Mouse (Mus musculus): Measurements from ENCODE around the gene Tubgcp5.
A peak's percentile ranks its signal among the peaks of the same experiment; 100 is the strongest.
"Not testable (repeated sequence)": the region's sequence is repeated elsewhere in the genome, so short reads cannot be mapped to it uniquely, and the experiment has no call there.

Tubgcp5 gene

GRCm38 (mm10) chr7:55793952-55794603, at the start of gene Tubgcp5:
TSS of gene Tubgcp5 (plus strand) at chr7:55794154.
- DNase-seq (ENCODE audit: low spot score), result peak; percentile 98

- DNase-seq (ENCODE audit: low spot score), result no peak
Measured at GRCm38 (mm10) chr7:55744566-55745220, 49.3 kb upstream of the Tubgcp5 start.

- DNase-seq (ENCODE audit: low spot score), result no peak
Measured at GRCm38 (mm10) chr7:55750841-55751240, 43.1 kb upstream of the Tubgcp5 start.

GRCm38 (mm10) chr7:55759346-55759745, 34.6 kb upstream of the Tubgcp5 start:
- no peak for DNase-seq (ENCODE audit: low spot score)

GRCm38 (mm10) chr7:55767926-55768325, 26.0 kb upstream of the Tubgcp5 start, which contains the start of gene Siglech:
TSS of gene Siglech (plus strand) at chr7:55768178.
- no peak for DNase-seq (ENCODE audit: low spot score)

GRCm38 (mm10) chr7:55780011-55780410, 13.9 kb upstream of the Tubgcp5 start:
- DNase-seq (ENCODE audit: low spot score), result no peak

GRCm38 (mm10) chr7:55782493-55782892, 11.5 kb upstream of the Tubgcp5 start:
- DNase-seq (ENCODE audit: low spot score), result no peak

- peak; percentile 38 for DNase-seq (ENCODE audit: low spot score)
Measured at GRCm38 (mm10) chr7:55784580-55784979, 9.4 kb upstream of the Tubgcp5 start.

GRCm38 (mm10) chr7:55790586-55790985, 3.4 kb upstream of the Tubgcp5 start:
- not testable (repeated sequence) for DNase-seq (ENCODE audit: low spot score)

GRCm38 (mm10) chr7:55792280-55792679, 1.7 kb upstream of the Tubgcp5 start:
- DNase-seq (ENCODE audit: low spot score), result no peak

GRCm38 (mm10) chr7:55793236-55793951, 560 bp upstream of the Tubgcp5 start:
- no peak for DNase-seq (ENCODE audit: low spot score)

GRCm38 (mm10) chr7:55799981-55800380, 6.0 kb downstream of the Tubgcp5 start:
- DNase-seq (ENCODE audit: low spot score), result no peak

GRCm38 (mm10) chr7:55809967-55810366, 16.0 kb downstream of the Tubgcp5 start:
- no peak for DNase-seq (ENCODE audit: low spot score)

- DNase-seq (ENCODE audit: low spot score), result no peak
Measured at GRCm38 (mm10) chr7:55824468-55824867, 30.5 kb downstream of the Tubgcp5 start.

- DNase-seq (ENCODE audit: low spot score), result no peak
Measured at GRCm38 (mm10) chr7:55827551-55827950, 33.6 kb downstream of the Tubgcp5 start.

- DNase-seq (ENCODE audit: low spot score), result no peak
Measured at GRCm38 (mm10) chr7:55836877-55837276, 42.9 kb downstream of the Tubgcp5 start.

GRCm38 (mm10) chr7:55841445-55841844, 47.5 kb downstream of the Tubgcp5 start, which contains the start of gene Cyfip1:
TSS of gene Cyfip1 (plus strand) at chr7:55841745.
- DNase-seq (ENCODE audit: low spot score), result no peak

- DNase-seq (ENCODE audit: low spot score), result peak; percentile 94
Measured at GRCm38 (mm10) chr7:55841977-55842503, 48.1 kb downstream of the Tubgcp5 start.

GRCm38 (mm10) chr7:55842504-55843152, 48.7 kb downstream of the Tubgcp5 start:
- DNase-seq (ENCODE audit: low spot score), result peak; percentile 13

- no peak for DNase-seq (ENCODE audit: low spot score)
Measured at GRCm38 (mm10) chr7:55846606-55847312, 52.8 kb downstream of the Tubgcp5 start.

- DNase-seq (ENCODE audit: low spot score), result no peak
Measured at GRCm38 (mm10) chr7:55849948-55850571, 56.1 kb downstream of the Tubgcp5 start.

Measured in lung, postnatal 25 days (tissue).